Mouse (Mus musculus) CD4-positive naive resting alpha-beta T cell, adult 57 days (primary cell): ENCODE results near the gene Samd15. TPM values are rescaled to one million over a fixed set of nuclear protein-coding genes. Genes with fewer than 3 reads are reported as not detected.

Experiments used
- total RNA-seq: library from RNA; stranded (reverse); gene quantifications from one replicate; pipeline ENCODE4 v1.2.4, GENCODE M21; 2023

Gene Samd15
- 1.8 TPM for total RNA-seq

DNA sequence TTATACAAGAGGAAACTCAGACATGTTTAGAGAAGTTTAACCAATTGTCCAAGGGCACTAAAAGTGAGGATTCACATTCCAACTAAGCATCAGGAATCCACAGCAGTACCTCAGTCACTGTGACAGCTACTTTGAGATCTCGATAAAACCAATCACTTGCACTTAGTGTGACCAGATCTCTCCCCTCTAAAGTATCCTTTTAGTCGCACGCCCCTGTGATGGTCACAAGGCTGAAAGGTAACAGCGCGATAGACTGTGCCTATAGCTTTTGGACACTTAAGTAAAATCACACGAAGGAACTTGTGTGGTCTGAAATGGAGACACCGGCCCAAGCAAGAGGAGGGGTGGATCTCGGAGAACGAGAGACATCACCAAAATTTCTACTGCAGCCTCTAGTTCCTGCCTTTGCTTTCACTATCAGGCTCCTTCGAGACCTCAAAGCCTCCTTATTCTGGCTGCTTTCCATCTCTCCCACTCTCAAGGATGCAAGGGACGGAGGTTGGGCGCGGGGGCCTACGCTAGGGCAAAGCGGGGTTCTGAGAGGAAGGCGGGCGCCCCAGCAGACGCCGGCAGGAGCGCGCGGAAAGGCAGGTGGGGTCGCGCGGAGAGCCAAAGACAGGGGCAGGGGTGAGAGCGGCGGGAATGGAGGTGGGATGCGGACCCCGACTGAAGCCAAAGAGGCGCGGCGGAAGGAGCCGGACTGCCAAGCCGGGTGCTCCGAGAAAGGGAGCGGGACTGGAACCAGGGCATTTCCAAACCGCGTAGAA is at the start of gene Samd15:
TSS of gene Samd15 (plus strand) at position 518 of the 767 bp plus-strand sequence.

DNA sequence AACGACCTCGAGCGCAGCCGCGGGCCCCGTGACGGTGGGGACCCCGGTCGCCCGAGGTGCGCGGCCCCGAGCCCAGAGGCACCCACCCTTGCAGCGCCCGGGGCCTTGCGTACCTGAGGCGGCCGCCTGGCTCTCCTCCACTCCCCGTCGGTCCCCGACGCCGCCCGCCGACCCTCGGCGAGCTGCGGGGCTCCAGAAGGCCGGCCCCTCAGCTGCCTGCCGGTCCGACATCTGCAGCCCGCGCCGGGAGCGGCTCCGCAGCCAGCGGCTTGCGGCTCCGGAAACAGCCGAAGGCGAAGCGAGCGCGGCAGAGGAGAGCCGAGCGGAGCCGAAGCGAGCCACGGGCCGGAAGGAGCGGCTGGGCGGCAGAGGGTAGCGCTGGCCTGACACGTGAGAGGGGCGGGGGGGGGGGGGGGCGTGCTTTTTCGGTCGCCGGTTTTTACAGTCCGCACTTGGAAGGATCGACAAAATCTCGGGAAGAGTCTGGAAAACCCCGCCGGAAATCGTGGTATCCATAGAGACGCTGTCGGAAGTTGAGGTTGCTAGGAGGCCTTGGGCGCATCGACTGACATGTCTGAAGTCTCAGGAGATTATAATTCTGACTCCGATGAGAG is 557 bp downstream of the Samd15 start, which contains the start of gene Tmed8:
TSS of gene Tmed8 (minus strand) at position 482 of the 614 bp plus-strand sequence.

DNA sequence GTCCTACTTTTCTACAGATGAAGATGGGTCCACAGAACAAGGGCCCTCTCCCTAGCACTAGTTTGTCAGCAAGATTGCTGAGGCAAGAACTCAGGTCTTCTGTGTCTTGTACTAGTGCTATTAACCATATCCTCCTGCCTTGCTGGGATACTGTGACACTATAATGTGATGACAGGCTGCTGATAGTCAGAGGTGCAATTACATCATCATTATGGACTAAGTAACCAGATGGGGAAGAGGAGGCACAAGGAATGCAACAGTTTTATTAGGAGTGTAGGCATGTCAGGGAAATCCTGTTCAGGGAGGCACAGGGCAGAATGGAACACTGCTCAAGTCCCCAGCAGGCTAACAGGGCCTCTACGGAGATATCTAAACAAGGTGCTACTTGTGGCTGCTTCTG is 39.1 kb downstream of the Samd15 start, which contains the start of gene Noxred1:
TSS of gene Noxred1 (minus strand) at position 101 of the 400 bp plus-strand sequence.

Other genes with a start within 250 kb of the Samd15 start
- not detected for gene Zdhhc22, start 209.3 kb upstream of the Samd15 start, total RNA-seq
- not detected for gene Tmem63c, start 178.4 kb upstream of the Samd15 start, total RNA-seq
- gene Ngb, start 97.2 kb upstream of the Samd15 start, total RNA-seq = 0.77 TPM
- 13.7 TPM for gene Gstz1, start 52.6 kb upstream of the Samd15 start, total RNA-seq
- gene Pomt2, start 51.8 kb upstream of the Samd15 start, total RNA-seq = 6.8 TPM
- gene Tmed8, start 731 bp downstream of the Samd15 start, total RNA-seq = 13.7 TPM
- 1.6 TPM for gene Noxred1, start 39.0 kb downstream of the Samd15 start, total RNA-seq
- gene Vipas39, start 66.5 kb downstream of the Samd15 start, total RNA-seq = 27.3 TPM
- gene Ahsa1, start 66.8 kb downstream of the Samd15 start, total RNA-seq = 104 TPM
- not detected for gene Ism2, start 100.0 kb downstream of the Samd15 start, total RNA-seq
- 82.5 TPM for gene Sptlc2, start 188.6 kb downstream of the Samd15 start, total RNA-seq
- 30.9 TPM for gene Slirp, start 244.2 kb downstream of the Samd15 start, total RNA-seq
- gene Alkbh1, start 244.3 kb downstream of the Samd15 start, total RNA-seq = 97.2 TPM